Mouse (Mus musculus) G1E-ER4 (cell line): ENCODE data around the gene Bend3. TPM values are rescaled to one million over a fixed set of nuclear protein-coding genes. Genes with fewer than 3 reads are reported as not detected.

Experiments used
- GATA1 ChIP-seq: IDR thresholded peaks from one replicate; pipeline ENCODE4 v1.8.0; 2012; ENCODE audit warnings: low read length, inconsistent platforms
- polyA plus RNA-seq: library from polyadenylated mRNA; stranded (reverse); fragments of >175 nt; gene quantifications from 2 replicates; pipeline ENCODE4 v1.2.3, GENCODE M21; 2012

Gene Bend3
- polyA plus RNA-seq, 1 experiment: 7.5 TPM

GRCm38 (mm10) chr10:43540442-43541152 is 62.0 kb downstream of the Bend3 start, which contains the start of gene 1700021F05Rik:
Gene 1700021F05Rik, minus strand, starts transcription at chr10:43540994.
- no peak for TF ChIP-seq GATA1

GRCm38 (mm10) chr10:43541153-43541544 is 62.5 kb downstream of the Bend3 start:
- TF ChIP-seq GATA1: no peak

GRCm38 (mm10) chr10:43549411-43549810 is 70.8 kb downstream of the Bend3 start:
- no peak for TF ChIP-seq GATA1

- no peak for TF ChIP-seq GATA1
Observed at GRCm38 (mm10) chr10:43550923-43551322, 72.3 kb downstream of the Bend3 start.

DNA sequence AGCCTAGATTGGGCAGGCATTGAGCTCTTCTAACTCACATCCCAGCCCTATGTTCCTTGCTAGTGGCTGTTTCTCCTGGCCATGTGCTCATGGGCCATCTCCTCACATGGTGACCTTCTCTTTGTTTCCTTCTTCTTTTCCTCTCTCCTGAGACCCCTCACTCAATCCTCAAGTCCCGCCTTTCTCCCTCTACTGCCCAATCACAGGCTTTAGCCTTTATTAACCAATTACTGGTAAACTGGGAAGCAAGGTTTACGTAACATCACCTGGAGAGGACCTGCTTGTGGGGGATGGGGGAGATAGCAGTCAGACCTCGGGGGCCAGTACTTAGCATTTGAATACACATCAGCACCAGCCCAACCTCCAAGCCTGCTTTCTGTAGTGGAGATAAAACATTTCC is 72.8 kb downstream of the Bend3 start:
- TF ChIP-seq GATA1: no peak

- TF ChIP-seq GATA1: no peak
Observed at GRCm38 (mm10) chr10:43557630-43558165, 79.1 kb downstream of the Bend3 start.

DNA sequence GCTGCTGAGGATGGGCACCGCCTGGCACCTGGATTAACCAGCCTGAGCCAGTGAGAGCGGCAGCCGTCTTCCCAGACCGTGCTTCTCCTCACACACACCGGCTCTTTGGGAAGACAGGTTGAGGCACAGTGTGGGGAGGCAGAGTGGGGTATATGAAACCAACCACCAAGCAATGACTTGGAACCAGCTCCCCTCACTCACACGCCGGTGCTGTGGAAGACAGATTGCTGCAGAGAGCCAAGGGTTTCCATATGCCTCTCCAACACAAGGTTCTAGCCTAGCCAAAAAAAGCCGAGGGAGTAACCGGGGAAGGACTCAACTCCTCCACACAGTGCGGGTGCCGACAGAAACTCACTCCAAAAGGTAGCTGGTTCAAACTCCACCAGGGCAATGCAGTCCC is 80.7 kb downstream of the Bend3 start:
- TF ChIP-seq GATA1: no peak

GRCm38 (mm10) chr10:43560765-43561164 is 82.1 kb downstream of the Bend3 start:
- no peak for TF ChIP-seq GATA1

GRCm38 (mm10) chr10:43561311-43561710 is 82.7 kb downstream of the Bend3 start:
- no peak for TF ChIP-seq GATA1

Other genes starting within 250 kb of the Bend3 start
- gene Gm9803, start 45.3 kb downstream of the Bend3 start, polyA plus RNA-seq: 20.2 and 35.3 TPM in 2 replicates
- gene 1700021F05Rik, start 62.2 kb downstream of the Bend3 start, polyA plus RNA-seq: 10.1 and 11.2 TPM in 2 replicates
- 206 and 331 TPM in 2 replicates for gene Cd24a, start 99.5 kb downstream of the Bend3 start, polyA plus RNA-seq